Mouse (Mus musculus): ENCODE data around the gene Ppard. TPM values are rescaled to one million over a fixed set of nuclear protein-coding genes. Genes with fewer than 3 reads are reported as not detected.

The Ppard gene
- polyA plus RNA-seq, 1 experiment from 2014 or later = 2.7 TPM

- peaks cover 25% of the 10 kb centered on the region for H3K4me1 ChIP-seq (ENCODE audit: control insufficient read depth, insufficient read depth, low read length)
- H3K27ac ChIP-seq (replicated peaks; ENCODE audit: low read depth, low read length) = no peak overlapping the region
- H3K4me3 ChIP-seq (ENCODE audit: low read depth, low read length) = no peak overlapping the region
- DNase-seq (ENCODE audit: low spot score) (no peak), ATAC-seq (ENCODE audit: insufficient number of reproducible peaks, low FRiP score, low TSS enrichment, low read depth) (no peak)
- no peaks in the 10 kb centered on the region for H3K27me3 ChIP-seq (ENCODE audit: control insufficient read depth, insufficient read depth, low read length)
- H3K9me3 ChIP-seq (ENCODE audit: control insufficient read depth, low read length) = no peaks in the 10 kb centered on the region
- 79% methylated on average over 10 of the region's 10 CpGs for WGBS
- no peaks in the 10 kb centered on the region for H3K36me3 ChIP-seq (ENCODE audit: control insufficient read depth, insufficient read depth, low read length)
- no peak overlapping the region for H3K9ac ChIP-seq (ENCODE audit: low read length)
- no peak overlapping the region for H3K4me2 ChIP-seq (ENCODE audit: low read depth, severe bottlenecking)
Measured at GRCm38 (mm10) chr17:28277721-28278120, 45.2 kb downstream of the Ppard start.

GRCm38 (mm10) chr17:28278156-28278555 is 45.7 kb downstream of the Ppard start:
- Histone ChIP-seq H3K36me3 (ENCODE audit: control insufficient read depth, insufficient read depth, low read length) (no peaks in the 10 kb centered on the region), H3K4me3 (ENCODE audit: low read depth, low read length) (no peak overlapping the region), H3K9me3 (ENCODE audit: control insufficient read depth, low read length) (no peaks in the 10 kb centered on the region), H3K9ac (ENCODE audit: low read length) (no peak overlapping the region), H3K4me1 (ENCODE audit: control insufficient read depth, insufficient read depth, low read length) (peaks cover 29% of the 10 kb centered on the region), H3K4me2 (ENCODE audit: low read depth, severe bottlenecking) (no peak overlapping the region), H3K27ac (replicated peaks; ENCODE audit: low read depth, low read length) (no peak overlapping the region), H3K27me3 (ENCODE audit: control insufficient read depth, insufficient read depth, low read length) (no peaks in the 10 kb centered on the region)
- ATAC-seq (ENCODE audit: insufficient number of reproducible peaks, low FRiP score, low TSS enrichment, low read depth) (no peak), DNase-seq (ENCODE audit: low spot score) (no peak)
- WGBS = 83% methylated on average over 3 of the region's 3 CpGs

GRCm38 (mm10) chr17:28279236-28279635 is 46.7 kb downstream of the Ppard start:
- ATAC-seq (ENCODE audit: insufficient number of reproducible peaks, low FRiP score, low TSS enrichment, low read depth) = no peak
- H3K27me3 ChIP-seq (ENCODE audit: control insufficient read depth, insufficient read depth, low read length) = no peaks in the 10 kb centered on the region
- H3K27ac ChIP-seq (replicated peaks; ENCODE audit: low read depth, low read length) = peak overlapping the region; percentile 51; the same call in 1 of the 2 replicates
- no peaks in the 10 kb centered on the region for H3K9me3 ChIP-seq (ENCODE audit: control insufficient read depth, low read length)
- H3K4me3 ChIP-seq (ENCODE audit: low read depth, low read length) = no peak overlapping the region
- 46% methylated on average over 4 of the region's 4 CpGs for WGBS
- no peaks in the 10 kb centered on the region for H3K36me3 ChIP-seq (ENCODE audit: control insufficient read depth, insufficient read depth, low read length)
- no peak overlapping the region for H3K4me2 ChIP-seq (ENCODE audit: low read depth, severe bottlenecking)
- H3K4me1 ChIP-seq (ENCODE audit: control insufficient read depth, insufficient read depth, low read length) = peaks cover 30% of the 10 kb centered on the region
- DNase-seq (ENCODE audit: low spot score) = no peak
- no peak overlapping the region for H3K9ac ChIP-seq (ENCODE audit: low read length)

GRCm38 (mm10) chr17:28279780-28280422 is 47.4 kb downstream of the Ppard start:
- H3K36me3 ChIP-seq (ENCODE audit: control insufficient read depth, insufficient read depth, low read length) = no peaks in the 10 kb centered on the region
- no peak overlapping the region for H3K9ac ChIP-seq (ENCODE audit: low read length)
- H3K4me3 ChIP-seq (ENCODE audit: low read depth, low read length) = no peak overlapping the region
- H3K4me2 ChIP-seq (ENCODE audit: low read depth, severe bottlenecking) = no peak overlapping the region
- DNase-seq (ENCODE audit: low spot score) (no peak), ATAC-seq (ENCODE audit: insufficient number of reproducible peaks, low FRiP score, low TSS enrichment, low read depth) (no peak)
- no peaks in the 10 kb centered on the region for H3K27me3 ChIP-seq (ENCODE audit: control insufficient read depth, insufficient read depth, low read length)
- peak overlapping the region; percentile 51; the same call in 1 of the 2 replicates for H3K27ac ChIP-seq (replicated peaks; ENCODE audit: low read depth, low read length)
- WGBS = 65% methylated on average over 15 of the region's 15 CpGs
- H3K9me3 ChIP-seq (ENCODE audit: control insufficient read depth, low read length) = no peaks in the 10 kb centered on the region
- H3K4me1 ChIP-seq (ENCODE audit: control insufficient read depth, insufficient read depth, low read length) = peaks cover 31% of the 10 kb centered on the region

GRCm38 (mm10) chr17:28280423-28280800 is 47.9 kb downstream of the Ppard start:
- H3K36me3 ChIP-seq (ENCODE audit: control insufficient read depth, insufficient read depth, low read length) = no peaks in the 10 kb centered on the region
- peaks cover 34% of the 10 kb centered on the region for H3K4me1 ChIP-seq (ENCODE audit: control insufficient read depth, insufficient read depth, low read length)
- no peak for DNase-seq (ENCODE audit: low spot score)
- 73% methylated on average over 7 of the region's 7 CpGs for WGBS
- ATAC-seq (ENCODE audit: insufficient number of reproducible peaks, low FRiP score, low TSS enrichment, low read depth) = no peak
- H3K4me2 ChIP-seq (ENCODE audit: low read depth, severe bottlenecking) = no peak overlapping the region
- H3K27ac ChIP-seq (replicated peaks; ENCODE audit: low read depth, low read length) = no peak overlapping the region; the same call in 1 of the 2 replicates
- H3K27me3 ChIP-seq (ENCODE audit: control insufficient read depth, insufficient read depth, low read length) = no peaks in the 10 kb centered on the region
- no peak overlapping the region for H3K4me3 ChIP-seq (ENCODE audit: low read depth, low read length)
- H3K9me3 ChIP-seq (ENCODE audit: control insufficient read depth, low read length) = no peaks in the 10 kb centered on the region
- H3K9ac ChIP-seq (ENCODE audit: low read length) = no peak overlapping the region

- peaks cover 34% of the 10 kb centered on the region for H3K4me1 ChIP-seq (ENCODE audit: control insufficient read depth, insufficient read depth, low read length)
- DNase-seq (ENCODE audit: low spot score) (no peak), ATAC-seq (ENCODE audit: insufficient number of reproducible peaks, low FRiP score, low TSS enrichment, low read depth) (no peak)
Measured at GRCm38 (mm10) chr17:28280831-28281377, 48.4 kb downstream of the Ppard start.

GRCm38 (mm10) chr17:28281866-28282441 is 49.5 kb downstream of the Ppard start:
- H3K27ac ChIP-seq (replicated peaks; ENCODE audit: low read depth, low read length) = no peak overlapping the region
- H3K4me1 ChIP-seq (ENCODE audit: control insufficient read depth, insufficient read depth, low read length) = peaks cover 37% of the 10 kb centered on the region
- ATAC-seq (ENCODE audit: insufficient number of reproducible peaks, low FRiP score, low TSS enrichment, low read depth) (no peak), DNase-seq (ENCODE audit: low spot score) (no peak)
- H3K9me3 ChIP-seq (ENCODE audit: control insufficient read depth, low read length) = no peaks in the 10 kb centered on the region
- no peak overlapping the region for H3K4me2 ChIP-seq (ENCODE audit: low read depth, severe bottlenecking)
- no peaks in the 10 kb centered on the region for H3K27me3 ChIP-seq (ENCODE audit: control insufficient read depth, insufficient read depth, low read length)
- WGBS = 92% methylated on average over 7 of the region's 7 CpGs
- no peaks in the 10 kb centered on the region for H3K36me3 ChIP-seq (ENCODE audit: control insufficient read depth, insufficient read depth, low read length)
- H3K4me3 ChIP-seq (ENCODE audit: low read depth, low read length) = no peak overlapping the region
- no peak overlapping the region for H3K9ac ChIP-seq (ENCODE audit: low read length)

More at GRCm38 (mm10) chr17:28280831-28281377, 48.4 kb downstream of the Ppard start:
- Histone ChIP-seq H3K4me3 (ENCODE audit: low read depth, low read length) (no peak overlapping the region), H3K4me2 (ENCODE audit: low read depth, severe bottlenecking) (no peak overlapping the region), H3K9ac (ENCODE audit: low read length) (no peak overlapping the region), H3K27ac (replicated peaks; ENCODE audit: low read depth, low read length) (no peak overlapping the region), H3K9me3 (ENCODE audit: control insufficient read depth, low read length) (no peaks in the 10 kb centered on the region), H3K36me3 (ENCODE audit: control insufficient read depth, insufficient read depth, low read length) (no peaks in the 10 kb centered on the region), H3K27me3 (ENCODE audit: control insufficient read depth, insufficient read depth, low read length) (no peaks in the 10 kb centered on the region)
- 63% methylated on average over 5 of the region's 5 CpGs for WGBS

- Histone ChIP-seq H3K36me3 (ENCODE audit: control insufficient read depth, insufficient read depth, low read length) (peaks cover 2% of the 10 kb centered on the region; the same call in 1 of the 2 replicates), H3K4me1 (ENCODE audit: control insufficient read depth, insufficient read depth, low read length) (peaks cover 37% of the 10 kb centered on the region), H3K27ac (replicated peaks; ENCODE audit: low read depth, low read length) (no peak overlapping the region), H3K4me2 (ENCODE audit: low read depth, severe bottlenecking) (no peak overlapping the region), H3K9ac (ENCODE audit: low read length) (no peak overlapping the region), H3K27me3 (ENCODE audit: control insufficient read depth, insufficient read depth, low read length) (no peaks in the 10 kb centered on the region), H3K4me3 (ENCODE audit: low read depth, low read length) (no peak overlapping the region), H3K9me3 (ENCODE audit: control insufficient read depth, low read length) (no peaks in the 10 kb centered on the region)
- ATAC-seq (ENCODE audit: insufficient number of reproducible peaks, low FRiP score, low TSS enrichment, low read depth) = no peak
- no peak for DNase-seq (ENCODE audit: low spot score)
- 79% methylated on average over 10 of the region's 10 CpGs for WGBS
Measured at GRCm38 (mm10) chr17:28283199-28283598, 50.7 kb downstream of the Ppard start.

All from limb, embryonic 11.5 days (tissue).